ENCODE assay signal across 9 mouse cellular contexts in genomic region chr11:95008661-95009628, GRCm38 (mm10). TPM values are rescaled to one million over a fixed set of nuclear protein-coding genes. Genes with fewer than 3 reads are reported as not detected.
DNase-seq lines count a peak whose midpoint lies in the region; ATAC-seq and TF ChIP-seq lines count a peak whose summit lies in the region.
"Had no signal": no experiment of that assay in that cellular context is flagged by ENCODE, and none has a peak within 500 bp of the region (broad histone marks: within the 10 kb centered on the region; RNA-seq: fewer than 3 reads in every experiment).

No protein-coding gene starts in this region.

- 31% methylated on average over 15 of the region's 15 CpGs for WGBS in kidney, adult 2 months
- 32% methylated on average over 15 of the region's 15 CpGs for WGBS in forebrain, embryonic 13.5 days
- WGBS in liver, embryonic 11.5 days, result 34% methylated on average over 15 of the region's 15 CpGs
- 30% methylated on average over 15 of the region's 15 CpGs for WGBS in stomach, embryonic 14.5 days

- H3K4me1 ChIP-seq in kidney, adult 2 months (ENCODE audit: control insufficient read depth, insufficient read depth, low read length), result peaks cover 8% of the 10 kb centered on the region; the same call in 1 of the 2 replicates
- peaks cover 87% of the 10 kb centered on the region for H3K4me1 ChIP-seq in G1E (ENCODE audit: insufficient read depth, low read depth, low read length)
- peaks cover 60% of the 10 kb centered on the region for H3K4me1 ChIP-seq in forebrain, embryonic 13.5 days
- peaks cover 59% of the 10 kb centered on the region for H3K4me1 ChIP-seq in liver, embryonic 11.5 days (replicated peaks; ENCODE audit: control insufficient read depth, insufficient read depth, low read length)
- H3K4me1 ChIP-seq in stomach, embryonic 14.5 days (ENCODE audit: control insufficient read depth, insufficient read depth, low read length), result peaks cover 22% of the 10 kb centered on the region

- TF ChIP-seq CTCF in kidney, adult 2 months (conservative IDR thresholded peaks at IDR 0.05; ENCODE audit: insufficient read depth, insufficient read length, low read depth, low read length), result no peak
- TF ChIP-seq CTCF in G1E (IDR thresholded peaks at IDR 0.05; ENCODE audit: low read depth, low read length), result no peak

- no peaks in the 10 kb centered on the region for H3K27me3 ChIP-seq in kidney, adult 2 months (replicated peaks; ENCODE audit: control insufficient read depth, insufficient read depth, low read length)
- no peaks in the 10 kb centered on the region for H3K27me3 ChIP-seq in G1E (ENCODE audit: insufficient read depth, low read length)
- H3K27me3 ChIP-seq in forebrain, embryonic 13.5 days, result no peaks in the 10 kb centered on the region
- H3K27me3 ChIP-seq in liver, embryonic 11.5 days (replicated peaks; ENCODE audit: control insufficient read depth, insufficient read depth, low read length), result 0 out of 2 replicates have a peak, but pooled peaks cover 3% of the 10 kb centered on the region
- no peaks in the 10 kb centered on the region for H3K27me3 ChIP-seq in stomach, embryonic 14.5 days (ENCODE audit: control insufficient read depth, insufficient read depth, low read length)

- no peaks in the 10 kb centered on the region for H3K9me3 ChIP-seq in G1E (replicated peaks)
- H3K9me3 ChIP-seq in forebrain, embryonic 13.5 days (replicated peaks), result no peaks in the 10 kb centered on the region
- H3K9me3 ChIP-seq in liver, embryonic 11.5 days (ENCODE audit: control insufficient read depth, low read length), result no peaks in the 10 kb centered on the region
- H3K9me3 ChIP-seq in stomach, embryonic 14.5 days (ENCODE audit: control insufficient read depth, low read depth, low read length), result no peaks in the 10 kb centered on the region

- peak overlapping the region; percentile 91 for H3K4me2 ChIP-seq in forebrain, embryonic 13.5 days
- H3K4me2 ChIP-seq in liver, embryonic 11.5 days, result peak overlapping the region; percentile 96
- peak overlapping the region; percentile 62 for H3K4me2 ChIP-seq in stomach, embryonic 14.5 days (replicated peaks; ENCODE audit: low read depth, low read length)

- peak overlapping the region; percentile 99 for H3K9ac ChIP-seq in forebrain, embryonic 13.5 days
- H3K9ac ChIP-seq in liver, embryonic 11.5 days (ENCODE audit: low read depth, low read length), result peak overlapping the region; percentile 97
- H3K9ac ChIP-seq in stomach, embryonic 14.5 days (replicated peaks; ENCODE audit: low read depth, low read length), result peak overlapping the region; percentile 72

- peak overlapping the region; percentile 53; the same call in 1 of the 2 replicates for H3K27ac ChIP-seq in kidney, adult 2 months (ENCODE audit: insufficient read depth, low read depth, low read length)
- H3K27ac ChIP-seq in forebrain, embryonic 13.5 days, result peak overlapping the region; percentile 97
- peak overlapping the region; percentile 99 for H3K27ac ChIP-seq in liver, embryonic 11.5 days (ENCODE audit: low read depth, low read length)
- peak overlapping the region; percentile 92 for H3K27ac ChIP-seq in stomach, embryonic 14.5 days (ENCODE audit: low read length)

- DNase-seq in kidney, adult 2 months, result no peak
- DNase-seq in kidney, postnatal 36 days, result no peak
- no peak for DNase-seq in G1E (ENCODE audit: low spot score)
- DNase-seq in liver, embryonic 11.5 days (ENCODE audit: low spot score), result no peak
- no peak for DNase-seq in ovary, postnatal 36 days (ENCODE audit: low spot score)
- DNase-seq in spleen, postnatal 14 days (ENCODE audit: low spot score in 2 of 2), result no peak

- no peaks in the 10 kb centered on the region for H3K36me3 ChIP-seq in kidney, adult 2 months (ENCODE audit: control insufficient read depth, insufficient read depth, low read length)
- peaks cover 46% of the 10 kb centered on the region for H3K36me3 ChIP-seq in G1E (replicated peaks)
- peaks cover 23% of the 10 kb centered on the region for H3K36me3 ChIP-seq in forebrain, embryonic 13.5 days (ENCODE audit: poor library complexity, severe bottlenecking)
- H3K36me3 ChIP-seq in liver, embryonic 11.5 days (ENCODE audit: control insufficient read depth, insufficient read depth, low read length), result peaks cover 17% of the 10 kb centered on the region; the same call in 1 of the 2 replicates
- H3K36me3 ChIP-seq in stomach, embryonic 14.5 days (ENCODE audit: control insufficient read depth, insufficient read depth, low read length), result peaks cover 14% of the 10 kb centered on the region; the same call in 1 of the 2 replicates

- TF ChIP-seq POLR2A in kidney, adult 2 months (IDR thresholded peaks at IDR 0.05; ENCODE audit: low read depth, low read length), result no peak

- H3K4me3 ChIP-seq in kidney, adult 2 months (ENCODE audit: insufficient read depth, low read depth, low read length), result peak overlapping the region; percentile 47
- H3K4me3 ChIP-seq in G1E (ENCODE audit: low read depth, low read length), result peak overlapping the region; percentile 83
- H3K4me3 ChIP-seq in forebrain, embryonic 13.5 days, result peak overlapping the region; percentile 95
- peak overlapping the region; percentile 91 for H3K4me3 ChIP-seq in liver, embryonic 11.5 days (ENCODE audit: low read depth, low read length)
- H3K4me3 ChIP-seq in stomach, embryonic 14.5 days (ENCODE audit: low read depth, low read length), result peak overlapping the region; percentile 67

- no peak for ATAC-seq in G1E (ENCODE audit: extremely low read depth, insufficient number of reproducible peaks, low FRiP score, poor library complexity, severe bottlenecking)
- ATAC-seq in forebrain, embryonic 13.5 days, result no peak
- no peak for ATAC-seq in liver, embryonic 11.5 days (replicated peaks; ENCODE audit: low FRiP score)
- ATAC-seq in stomach, embryonic 14.5 days (ENCODE audit: insufficient number of reproducible peaks, insufficient read depth, low FRiP score, low read depth), result no peak

RNA-seq across cellular contexts. Expression of gene Samd14, which starts 0.7 kb away (rescaled TPM):
- 3.2 and 3.7 TPM in 2 replicates for polyA plus RNA-seq in kidney, adult 2 months (2012; rRNA removed)
- 71.8 and 84.9 TPM in 2 replicates for total RNA-seq in G1E (2014; fragmentation: Nextera tagmentation)
- 26.1 and 30.0 TPM in 2 replicates for total RNA-seq in G1E (2017)
- polyA plus RNA-seq in G1E (2012), result 356 and 518 TPM in 2 replicates
- polyA plus RNA-seq in forebrain, embryonic 13.5 days (2015; fragmentation: Nextera tagmentation; extraction: Ambion mirVana), result 89.2 and 95.0 TPM in 2 replicates
- polyA plus RNA-seq in liver, embryonic 11.5 days (2014; fragmentation: Nextera tagmentation; extraction: Ambion mirVana), result 55.8 and 57.8 TPM in 2 replicates
- 22.8 and 24.5 TPM in 2 replicates for polyA plus RNA-seq in stomach, embryonic 14.5 days (2014; fragmentation: Nextera tagmentation; extraction: Ambion mirVana)

RNA-seq across cellular contexts. Expression of gene Ppp1r9b, which starts 18.1 kb away (rescaled TPM):
- polyA plus RNA-seq in kidney, adult 2 months (2012; rRNA removed), result 24.1 and 29.9 TPM in 2 replicates
- total RNA-seq in G1E (2014; fragmentation: Nextera tagmentation) (87.8 and 117 TPM in 2 replicates), G1E (2017) (68.2 and 83.2 TPM in 2 replicates)
- polyA plus RNA-seq in G1E (2012), result 207 and 233 TPM in 2 replicates
- polyA plus RNA-seq in forebrain, embryonic 13.5 days (2015; fragmentation: Nextera tagmentation; extraction: Ambion mirVana), result 15.8 and 16.3 TPM in 2 replicates
- 21.9 and 27.9 TPM in 2 replicates for polyA plus RNA-seq in liver, embryonic 11.5 days (2014; fragmentation: Nextera tagmentation; extraction: Ambion mirVana)
- polyA plus RNA-seq in stomach, embryonic 14.5 days (2014; fragmentation: Nextera tagmentation; extraction: Ambion mirVana), result 13.5 and 14.4 TPM in 2 replicates

RNA-seq across cellular contexts. Expression of gene Pdk2, which starts 32.2 kb away (rescaled TPM):
- 430 and 469 TPM in 2 replicates for polyA plus RNA-seq in kidney, adult 2 months (2012; rRNA removed)
- total RNA-seq in G1E (2014; fragmentation: Nextera tagmentation) (40.3 and 46.1 TPM in 2 replicates), G1E (2017) (3.7 and 3.9 TPM in 2 replicates)
- 33.7 and 37.8 TPM in 2 replicates for polyA plus RNA-seq in G1E (2012)
- 19.7 and 20.2 TPM in 2 replicates for polyA plus RNA-seq in forebrain, embryonic 13.5 days (2015; fragmentation: Nextera tagmentation; extraction: Ambion mirVana)
- 14.9 and 15.2 TPM in 2 replicates for polyA plus RNA-seq in liver, embryonic 11.5 days (2014; fragmentation: Nextera tagmentation; extraction: Ambion mirVana)
- 34.1 and 35.8 TPM in 2 replicates for polyA plus RNA-seq in stomach, embryonic 14.5 days (2014; fragmentation: Nextera tagmentation; extraction: Ambion mirVana)

RNA-seq across cellular contexts. Expression of gene Sgca, which starts 32.8 kb away (rescaled TPM):
- polyA plus RNA-seq in kidney, adult 2 months (2012; rRNA removed), result 5.0 and 23.9 TPM in 2 replicates
- not detected in 2 replicates for total RNA-seq in G1E (2014; fragmentation: Nextera tagmentation)
- total RNA-seq in G1E (2017), result 0.06 and 0.87 TPM in 2 replicates
- polyA plus RNA-seq in G1E (2012), result not detected in 2 replicates
- polyA plus RNA-seq in forebrain, embryonic 13.5 days (2015; fragmentation: Nextera tagmentation; extraction: Ambion mirVana), result not detected in 2 replicates
- 0.22 and 0.30 TPM in 2 replicates for polyA plus RNA-seq in liver, embryonic 11.5 days (2014; fragmentation: Nextera tagmentation; extraction: Ambion mirVana)
- polyA plus RNA-seq in stomach, embryonic 14.5 days (2014; fragmentation: Nextera tagmentation; extraction: Ambion mirVana), result 0.30 and 0.46 TPM in 2 replicates
- total RNA-seq: neutrophil, adult 5-6 weeks had no signal

RNA-seq across cellular contexts. Expression of gene Hils1, which starts 41.6 kb away (rescaled TPM):
- 0.56 TPM in 1 of 2 replicates, not detected in the other for polyA plus RNA-seq in kidney, adult 2 months (2012; rRNA removed)
- not detected in 2 replicates for total RNA-seq in G1E (2014; fragmentation: Nextera tagmentation)
- not detected in 2 replicates for total RNA-seq in G1E (2017)
- polyA plus RNA-seq in G1E (2012), result not detected in 2 replicates
- polyA plus RNA-seq in forebrain, embryonic 13.5 days (2015; fragmentation: Nextera tagmentation; extraction: Ambion mirVana), result not detected in 2 replicates
- not detected in 2 replicates for polyA plus RNA-seq in liver, embryonic 11.5 days (2014; fragmentation: Nextera tagmentation; extraction: Ambion mirVana)
- polyA plus RNA-seq in stomach, embryonic 14.5 days (2014; fragmentation: Nextera tagmentation; extraction: Ambion mirVana), result not detected in 2 replicates
- total RNA-seq: neutrophil, adult 5-6 weeks had no signal

Comparison
In these comparisons a context has a peak if more than half of its experiments do, and no peak if none do; other contexts are left out.
1. RNA of gene Pdk2, which starts 32.2 kb away (polyA plus RNA-seq): 430 to 469 TPM in kidney, adult 2 months; 33.7 to 37.8 TPM in G1E, 34.1 to 35.8 TPM in stomach, embryonic 14.5 days, 19.7 to 20.2 TPM in forebrain, embryonic 13.5 days and 14.9 to 15.2 TPM in liver, embryonic 11.5 days; every median in the first group is over 10 times any median in the second.
2. Peak in every context shown above with its lines, with median percentiles within 50 percentile points of each other: H3K27ac ChIP-seq, H3K4me3 ChIP-seq, H3K4me2 ChIP-seq and H3K9ac ChIP-seq.